Mouse (Mus musculus): ENCODE results near the gene Vav3.

- TF ChIP-seq GATA1 (IDR thresholded peaks at IDR 0.05; ENCODE audit: borderline replicate concordance, low read length) (no peak), FLI1 (IDR thresholded peaks at IDR 0.05; ENCODE audit: low read length) (no peak)
Observed at GRCm38 (mm10) chr3:109446903-109447302, 106.5 kb downstream of the Vav3 start.
